Mouse (Mus musculus) forebrain, embryonic 13.5 days (tissue): ENCODE measurements around the gene Lrch1. TPM values are rescaled to one million over a fixed set of nuclear protein-coding genes. Genes with fewer than 3 reads are reported as not detected.

Experiments
- polyA plus RNA-seq: library from polyadenylated mRNA; unstranded; fragments of >200 nt; fragmentation: Nextera tagmentation; extraction: Ambion mirVana; gene quantifications from 2 replicates; pipeline ENCODE4 v1.2.1, GENCODE M21; 2015

The Lrch1 gene
- polyA plus RNA-seq, 1 experiment from 2014 or later = 7.9 TPM

Other genes starting within 250 kb of the Lrch1 start
- gene Esd, start 215.6 kb downstream of the Lrch1 start, polyA plus RNA-seq = 303 and 336 TPM in 2 replicates
- 0.13 and 0.21 TPM in 2 replicates for gene Rubcnl, start 68.2 kb upstream of the Lrch1 start, polyA plus RNA-seq
- gene Lrrc63, start 183.0 kb upstream of the Lrch1 start, polyA plus RNA-seq = 0.10 and 0.11 TPM in 2 replicates
- 14.8 and 14.9 TPM in 2 replicates for gene Lcp1, start 183.2 kb upstream of the Lrch1 start, polyA plus RNA-seq